Mouse (Mus musculus) 416B (cell line): ENCODE measurements around the gene Tarbp2.

ENCODE experiments used
- DNase-seq: peaks from one replicate; pipeline ENCODE4 v3.0.0; 2011; ENCODE audit warnings: low read depth

Gene Tarbp2

DNA sequence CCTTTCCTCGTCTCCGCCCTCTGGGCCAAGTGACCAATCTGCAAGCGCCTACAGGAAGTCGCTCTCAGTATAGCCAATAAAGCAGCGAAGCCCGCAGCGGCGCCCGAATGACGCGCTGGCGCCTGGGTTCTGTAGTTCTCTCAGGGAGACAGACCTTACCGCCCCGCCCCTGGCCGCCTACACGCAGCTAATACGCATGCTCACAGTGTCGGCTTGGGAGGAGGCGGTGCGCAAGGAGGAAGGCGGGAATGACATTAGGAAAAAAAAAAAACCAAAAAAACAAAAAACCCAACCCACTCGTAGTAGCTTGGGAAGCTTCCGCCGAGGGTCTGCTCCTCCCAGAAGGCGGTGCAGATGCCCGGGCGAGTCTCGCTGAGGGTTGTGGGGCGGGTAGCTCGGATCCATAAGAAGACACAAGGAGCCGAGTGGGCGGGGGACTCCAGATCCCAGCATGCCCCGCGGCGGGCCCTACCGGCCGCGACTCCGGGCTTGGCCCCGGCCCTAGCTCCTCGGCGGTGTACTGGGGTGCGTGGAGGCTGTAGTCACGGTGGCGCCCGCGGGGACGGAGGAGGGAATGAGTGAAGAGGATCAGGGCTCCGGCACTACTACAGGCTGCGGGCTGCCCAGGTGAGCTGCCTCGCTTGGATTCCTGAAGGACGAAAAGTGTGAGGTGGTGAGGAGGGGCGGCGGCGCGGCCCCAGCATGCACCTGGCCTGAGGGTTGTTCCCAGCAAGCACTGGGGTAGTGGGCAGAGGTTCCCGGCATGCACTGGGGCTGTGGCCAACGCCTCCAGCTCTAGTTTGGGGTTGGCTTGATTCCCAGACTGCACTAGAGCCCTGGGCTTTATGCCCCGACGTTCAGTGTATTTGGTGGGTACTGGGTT lies at the start of gene Tarbp2:
Gene Tarbp2, plus strand, starts transcription at position 217 of the 883 bp plus-strand sequence.
- peak; percentile 100 for DNase-seq

DNA sequence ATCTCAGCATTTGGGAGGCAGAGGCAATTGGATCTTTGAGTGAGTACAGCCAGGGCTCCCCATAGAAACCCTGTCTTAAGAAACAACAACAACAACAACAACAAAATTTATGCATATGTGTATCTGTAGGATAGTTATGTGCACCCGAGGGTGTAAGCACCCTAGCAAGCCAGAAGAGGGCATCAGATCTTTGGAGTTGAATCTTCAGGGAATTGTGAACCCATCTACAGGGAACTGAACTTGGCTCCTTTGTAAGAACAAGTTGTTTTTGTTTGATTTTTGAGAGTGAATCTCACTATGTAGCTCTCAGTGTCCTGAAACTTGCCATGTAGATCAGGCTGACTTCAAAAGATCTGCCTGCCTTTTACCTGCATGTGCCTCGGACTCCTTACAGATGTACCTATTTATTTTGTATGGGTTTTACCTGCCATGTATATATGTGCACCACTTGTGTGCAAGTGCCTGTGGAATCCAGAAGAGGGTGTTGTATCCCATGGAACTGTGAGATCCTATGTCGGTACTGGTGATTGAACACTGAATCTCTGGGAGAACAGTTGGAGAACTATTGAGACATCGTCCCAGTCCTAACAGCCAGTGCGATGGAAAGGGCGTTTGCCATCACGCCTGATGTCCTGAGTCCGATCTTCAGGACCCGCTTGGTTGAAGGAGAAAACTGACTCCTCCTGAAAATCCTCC lies 49.2 kb upstream of the Tarbp2 start:
- DNase-seq = no peak

DNA sequence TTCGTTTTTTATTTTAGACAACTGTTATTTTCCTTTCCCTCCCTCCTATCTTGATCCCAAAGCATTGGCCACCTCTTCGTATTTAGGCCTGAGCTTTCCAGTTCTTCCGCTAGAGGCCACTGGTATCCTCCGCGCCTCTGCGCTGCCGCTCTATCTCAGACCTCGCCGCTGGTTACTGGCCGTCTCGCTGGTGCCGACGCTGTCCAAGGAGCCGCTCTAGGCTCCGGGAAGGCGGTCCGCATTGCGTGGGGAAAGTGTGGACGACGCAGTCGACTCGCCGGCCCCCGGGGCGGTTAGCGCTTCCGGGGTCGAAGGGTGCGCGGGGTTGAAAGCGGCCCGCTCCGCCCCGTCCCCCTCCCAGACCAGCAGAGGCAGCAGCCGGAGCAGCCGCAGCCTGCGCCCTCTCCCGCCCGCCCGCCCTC lies 47.8 kb upstream of the Tarbp2 start, which contains the start of gene Pcbp2:
Gene Pcbp2, plus strand, starts transcription at position 357 of the 422 bp plus-strand sequence.
- peak; percentile 98 for DNase-seq

DNA sequence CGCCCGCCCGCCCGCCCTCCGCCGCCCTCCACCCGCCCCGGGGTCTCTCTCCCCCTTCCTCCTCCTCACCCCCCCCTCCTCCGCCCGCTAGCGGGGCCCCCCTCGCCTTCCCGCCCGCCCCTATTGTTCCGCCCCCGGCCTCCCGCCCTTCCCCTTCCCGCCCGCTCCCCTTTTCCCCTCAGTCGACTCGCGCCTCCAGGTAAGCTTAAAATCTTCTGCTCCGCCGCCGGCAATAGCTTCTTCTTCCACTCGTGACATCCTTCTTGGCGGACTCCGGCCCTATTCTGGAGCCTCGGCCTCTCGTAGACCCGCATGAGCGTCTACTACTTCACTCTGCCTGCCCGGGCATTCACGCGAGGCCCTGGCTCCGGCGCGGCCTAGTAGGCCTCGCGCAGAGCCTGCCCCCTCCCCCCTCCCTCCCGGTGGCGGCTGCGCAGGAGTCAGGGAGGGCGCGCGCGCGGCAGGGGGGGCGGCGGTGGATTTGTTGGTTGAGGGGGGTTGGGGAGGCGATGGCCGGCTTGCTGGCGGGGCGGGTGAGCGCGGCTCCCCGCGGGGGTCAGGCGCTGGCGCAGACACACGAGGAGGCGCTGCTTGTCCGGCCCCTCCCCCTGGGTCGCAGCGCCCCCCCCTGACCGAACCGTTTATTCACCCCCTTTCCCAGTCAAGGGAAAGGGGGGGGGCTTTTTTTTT lies 47.2 kb upstream of the Tarbp2 start:
- peak; percentile 84 for DNase-seq

DNA sequence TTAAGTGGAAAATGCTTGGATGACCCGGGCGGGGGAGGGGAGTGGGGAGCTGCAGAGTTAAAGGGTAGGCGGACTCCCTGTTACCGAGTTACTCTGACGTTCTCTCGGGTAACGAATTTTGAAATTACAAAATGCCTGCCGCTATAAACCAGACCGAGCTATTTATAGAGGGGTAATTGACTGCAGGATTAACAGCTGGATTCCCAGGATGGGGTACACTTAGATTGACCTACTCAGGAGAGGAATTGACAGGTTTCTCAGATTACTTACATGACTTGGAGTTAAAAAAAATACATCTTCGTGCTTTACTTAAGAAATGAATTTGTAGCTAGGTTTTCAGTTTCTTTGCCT lies 46.7 kb upstream of the Tarbp2 start:
- no peak for DNase-seq

DNA sequence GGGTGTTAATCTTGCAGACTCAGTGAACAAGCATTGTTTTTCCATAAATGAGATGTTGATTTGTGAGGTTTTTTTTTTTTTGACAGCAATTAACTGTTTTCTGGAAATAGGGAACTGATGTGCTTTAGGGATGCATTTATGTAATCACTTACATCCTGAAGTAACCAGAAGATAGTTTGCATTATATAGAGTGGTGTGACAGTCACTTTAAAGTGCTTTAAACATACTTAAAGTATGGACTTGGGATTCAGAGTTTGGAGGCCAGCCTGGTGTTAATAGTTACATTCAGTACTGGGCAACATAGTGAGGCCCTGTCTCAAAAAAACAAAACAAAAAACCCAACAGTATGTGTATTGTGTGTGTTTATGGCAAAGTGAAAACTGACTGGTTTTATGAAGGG lies 46.3 kb upstream of the Tarbp2 start:
- peak; percentile 31 for DNase-seq

DNA sequence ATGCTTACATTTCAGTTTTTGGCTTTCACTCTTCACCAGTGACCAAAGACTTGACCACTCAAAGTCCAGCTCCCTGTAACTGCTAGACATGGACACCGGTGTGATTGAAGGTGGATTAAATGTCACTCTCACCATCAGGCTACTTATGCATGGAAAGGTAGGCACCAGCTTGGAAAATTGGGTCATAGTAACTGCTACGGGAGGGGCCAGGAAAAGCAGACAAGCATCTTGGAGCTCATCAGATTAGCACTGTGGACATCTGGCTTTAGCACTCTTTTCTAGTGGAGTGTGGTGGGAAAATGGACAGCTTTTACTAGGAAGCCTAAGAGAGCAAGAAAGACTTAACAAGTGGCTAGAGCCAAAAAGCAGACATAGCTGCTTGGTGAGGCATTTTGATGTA lies 44.7 kb upstream of the Tarbp2 start:
- DNase-seq = no peak

DNA sequence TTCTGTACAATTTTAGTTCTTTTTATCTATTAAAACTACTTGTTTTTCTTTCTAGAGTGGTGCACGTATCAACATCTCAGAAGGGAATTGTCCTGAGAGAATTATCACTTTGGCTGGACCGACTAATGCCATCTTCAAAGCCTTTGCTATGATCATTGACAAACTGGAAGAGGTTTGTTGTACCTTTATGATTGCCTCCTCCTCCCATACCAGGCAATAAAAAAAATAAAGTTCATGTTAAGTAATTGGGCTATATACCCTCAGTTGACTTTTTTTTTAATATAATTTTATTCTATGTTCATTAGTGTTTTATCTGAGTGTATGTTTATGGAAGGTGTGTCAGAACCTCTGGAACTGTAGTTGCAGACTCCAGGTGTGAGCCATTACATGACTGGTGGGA lies 43.5 kb upstream of the Tarbp2 start:
- no peak for DNase-seq

DNA sequence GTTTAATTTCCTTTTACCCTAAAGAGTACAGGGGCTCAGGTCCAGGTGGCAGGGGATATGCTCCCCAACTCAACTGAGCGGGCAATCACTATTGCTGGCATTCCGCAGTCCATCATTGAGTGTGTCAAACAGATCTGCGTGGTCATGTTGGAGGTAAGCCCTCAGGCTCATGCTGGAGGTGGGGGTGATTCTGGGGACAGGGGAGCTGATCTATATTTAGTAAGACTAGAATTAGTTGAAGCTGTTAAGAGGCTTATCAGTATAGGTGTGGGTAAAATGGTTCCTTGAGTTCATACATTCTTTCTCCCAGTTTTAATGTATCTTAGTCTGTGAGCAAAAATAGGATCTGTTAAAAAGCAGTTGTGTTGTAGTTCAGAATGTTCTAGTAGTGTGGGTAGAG lies 34.9 kb upstream of the Tarbp2 start:
- no peak for DNase-seq

DNA sequence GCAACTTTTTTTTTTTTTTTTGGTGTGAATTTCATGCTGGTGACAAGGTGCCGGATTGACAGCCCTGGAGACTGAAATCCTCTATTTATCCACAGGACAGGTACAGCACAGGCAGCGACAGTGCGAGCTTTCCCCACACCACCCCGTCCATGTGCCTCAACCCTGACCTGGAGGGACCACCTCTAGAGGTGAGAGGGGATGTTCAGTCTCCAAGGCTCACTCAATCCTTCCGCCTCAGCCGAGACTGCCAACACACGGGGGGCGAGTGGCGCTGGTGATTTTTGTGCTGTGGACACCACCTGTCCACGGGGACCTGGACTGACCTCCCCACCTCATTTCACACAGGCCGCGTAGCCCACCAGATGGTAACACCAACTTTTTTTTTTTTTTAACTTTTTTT lies 32.1 kb upstream of the Tarbp2 start:
- DNase-seq = no peak

DNA sequence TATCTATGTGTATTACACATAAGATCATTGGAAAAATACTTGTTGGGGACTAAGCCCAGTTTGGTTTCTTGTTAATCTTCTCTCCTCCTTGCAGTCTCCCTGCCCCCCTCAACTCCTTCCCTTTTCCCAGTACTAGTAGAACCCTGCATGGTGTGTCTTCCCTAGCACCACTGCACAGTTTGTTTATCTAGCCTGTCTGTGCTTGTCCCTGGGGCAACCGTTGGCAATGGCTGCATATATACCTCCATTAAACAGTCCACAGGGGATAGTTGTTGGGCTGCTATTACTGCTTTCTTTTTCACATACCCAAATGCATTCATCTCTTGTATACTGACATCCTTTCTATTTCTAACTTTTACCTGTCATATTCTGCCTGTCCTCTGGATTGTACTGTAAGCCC lies 30.3 kb upstream of the Tarbp2 start:
- DNase-seq = no peak

DNA sequence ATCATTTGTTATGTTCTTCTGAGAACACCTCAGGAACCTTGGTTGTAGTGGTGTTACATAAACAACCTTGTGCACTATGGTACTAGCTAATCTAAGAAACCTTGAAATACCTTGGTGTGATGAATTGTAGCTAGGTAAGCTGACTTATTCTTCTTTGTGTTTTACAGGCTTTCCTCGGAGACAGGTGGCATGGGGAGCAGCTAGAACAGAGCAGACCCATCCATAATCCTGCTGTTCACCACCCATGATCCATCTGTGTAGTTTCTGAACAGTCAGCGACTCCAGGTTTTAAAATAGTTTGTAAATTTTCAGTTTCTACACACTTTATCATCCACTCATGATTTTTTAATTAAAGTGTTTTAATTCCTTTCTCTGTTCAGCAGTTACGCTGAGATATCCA lies 19.7 kb upstream of the Tarbp2 start:
- DNase-seq = no peak

DNA sequence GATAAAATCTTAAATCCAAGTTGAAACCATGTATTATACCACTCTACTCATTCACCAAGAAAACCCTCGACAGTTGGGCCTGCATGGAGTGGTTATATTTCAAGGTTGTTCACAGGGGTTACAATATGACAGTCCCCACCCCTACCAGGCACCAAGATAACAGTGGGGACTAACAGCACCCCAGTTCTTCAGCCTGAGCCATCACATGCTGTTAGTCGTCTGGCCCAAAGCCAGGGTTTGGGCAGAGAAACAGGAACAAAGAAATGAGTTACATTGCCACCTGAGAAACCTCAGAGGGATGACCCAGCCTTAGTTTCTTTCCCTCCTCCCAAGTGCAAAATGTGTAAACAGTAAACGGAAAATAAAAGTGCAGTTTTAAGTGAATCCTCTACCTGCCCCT lies 18.6 kb upstream of the Tarbp2 start:
- DNase-seq = peak; percentile 40

DNA sequence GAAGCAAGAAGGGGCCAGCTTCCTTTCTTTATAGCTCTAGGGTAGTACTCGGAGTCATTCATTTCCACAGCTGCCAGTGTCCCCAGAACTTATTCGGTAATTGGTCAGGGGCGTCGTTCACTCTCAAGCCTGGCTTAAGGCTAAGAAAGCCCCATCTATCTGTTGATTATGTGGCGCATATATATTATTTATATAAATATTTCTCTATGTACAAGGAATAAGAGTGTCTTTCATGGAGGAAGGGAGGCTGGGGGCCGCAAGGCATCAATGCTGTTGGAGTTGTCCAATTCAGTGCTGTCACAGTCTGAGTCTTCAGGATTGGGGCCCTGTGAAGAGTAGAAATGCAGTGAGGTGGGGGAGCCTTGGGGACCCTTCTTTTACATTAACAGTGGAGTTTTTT lies 18.1 kb upstream of the Tarbp2 start:
- DNase-seq = no peak

DNA sequence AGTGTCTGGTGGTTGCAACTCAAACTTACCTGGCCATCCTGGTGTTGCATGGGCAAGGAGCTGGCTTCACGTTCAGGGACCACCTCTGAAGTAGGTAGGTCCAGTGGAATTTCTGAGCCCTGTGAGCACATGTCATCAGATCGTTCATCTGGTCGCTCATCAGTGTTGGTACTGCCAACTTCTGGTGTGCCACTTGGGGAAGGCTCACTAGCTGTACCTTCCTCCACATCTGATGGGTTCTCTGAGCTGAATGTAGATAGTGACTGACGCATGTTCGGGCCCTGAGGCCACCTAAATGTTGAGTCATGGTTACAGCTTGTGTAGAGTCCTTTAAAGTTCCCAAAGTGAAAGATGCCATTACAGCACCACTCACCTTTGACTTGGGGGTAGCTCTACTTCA lies 17.5 kb upstream of the Tarbp2 start:
- no peak for DNase-seq

DNA sequence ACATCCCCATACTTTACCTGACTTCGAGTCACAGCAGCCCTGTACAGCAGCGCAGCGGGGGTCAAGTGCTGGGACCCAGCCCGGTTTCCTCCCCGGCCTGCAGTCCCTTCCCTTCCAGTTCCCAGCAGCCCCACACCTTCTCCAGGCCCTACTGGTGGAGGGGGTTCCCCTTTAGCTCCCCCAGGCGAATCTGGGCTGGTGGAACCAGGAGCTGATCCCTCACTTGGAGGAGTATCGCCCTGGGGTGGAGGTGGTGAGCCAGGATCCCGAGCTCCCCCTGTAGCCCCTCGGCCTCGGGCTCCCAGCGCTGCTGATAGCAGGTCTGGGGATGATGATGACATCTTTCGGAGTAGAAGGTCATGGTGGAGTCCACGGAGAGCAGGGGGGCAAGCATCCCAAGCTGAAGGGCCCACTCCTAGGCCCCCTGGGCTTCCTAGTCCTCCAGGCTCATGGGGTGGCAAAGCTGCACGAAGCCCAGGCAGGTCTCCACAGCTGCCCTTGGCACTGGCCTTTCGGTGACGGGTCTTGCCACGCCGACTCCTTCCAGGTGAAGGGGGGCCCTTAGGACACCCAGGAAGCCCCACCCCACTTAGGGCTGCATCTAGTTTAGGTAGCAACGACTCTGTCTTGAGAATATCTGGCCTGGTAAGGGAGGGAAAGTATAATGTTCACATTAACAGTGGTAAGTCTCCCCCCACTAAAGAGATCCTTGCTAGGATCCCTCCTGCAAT lies 16.7 kb upstream of the Tarbp2 start:
- DNase-seq = no peak

DNA sequence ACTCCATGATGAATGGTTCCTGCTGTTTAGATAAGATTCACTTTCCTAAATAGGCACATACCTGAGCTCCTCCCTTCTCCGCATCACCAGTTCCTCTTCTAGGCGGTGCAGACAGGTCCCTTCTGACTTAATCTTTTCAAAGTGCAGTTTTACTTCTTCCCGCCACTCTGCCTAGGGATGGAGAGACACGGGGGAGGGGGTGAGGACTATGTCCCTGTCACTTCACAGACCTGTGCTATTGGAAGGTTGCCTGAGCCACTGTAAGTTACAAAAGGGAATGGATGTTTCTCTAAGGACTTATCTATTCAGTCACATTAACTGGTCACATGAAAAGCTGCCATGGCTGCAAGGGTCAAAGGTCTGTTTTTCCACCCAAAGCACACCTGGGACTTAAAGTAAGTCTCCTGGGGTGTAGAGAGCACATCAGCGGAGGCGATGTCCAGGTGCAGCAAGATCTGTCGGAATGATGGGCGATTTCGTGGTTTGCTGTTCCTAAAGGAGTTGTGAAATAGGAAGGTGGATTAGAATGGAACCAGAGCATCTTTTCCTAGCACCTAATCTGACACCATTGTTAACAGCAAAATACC lies 15.6 kb upstream of the Tarbp2 start:
- DNase-seq = no peak

DNA sequence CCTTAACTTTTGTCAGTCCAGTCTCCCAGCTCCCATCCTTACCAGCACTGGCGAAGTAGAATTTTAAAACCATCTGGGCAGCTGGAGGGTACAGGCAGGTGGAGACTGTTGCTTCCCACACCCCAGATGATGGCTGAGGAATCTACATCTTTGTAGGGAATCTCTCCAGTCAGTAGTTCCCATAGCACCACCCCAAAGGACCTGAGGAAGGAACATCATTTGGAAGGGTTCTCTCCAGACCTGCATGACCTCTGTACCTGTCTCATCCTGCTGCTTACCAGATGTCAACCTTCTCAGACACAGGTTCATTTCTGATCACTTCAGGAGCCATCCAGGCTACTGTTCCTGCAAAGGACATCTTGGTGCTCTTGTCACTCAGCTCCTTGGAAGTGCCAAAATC lies 14.5 kb upstream of the Tarbp2 start, which contains the start of gene Gm10337:
Gene Gm10337, plus strand, starts transcription at position 276 of the 400 bp plus-strand sequence.
- DNase-seq = no peak

DNA sequence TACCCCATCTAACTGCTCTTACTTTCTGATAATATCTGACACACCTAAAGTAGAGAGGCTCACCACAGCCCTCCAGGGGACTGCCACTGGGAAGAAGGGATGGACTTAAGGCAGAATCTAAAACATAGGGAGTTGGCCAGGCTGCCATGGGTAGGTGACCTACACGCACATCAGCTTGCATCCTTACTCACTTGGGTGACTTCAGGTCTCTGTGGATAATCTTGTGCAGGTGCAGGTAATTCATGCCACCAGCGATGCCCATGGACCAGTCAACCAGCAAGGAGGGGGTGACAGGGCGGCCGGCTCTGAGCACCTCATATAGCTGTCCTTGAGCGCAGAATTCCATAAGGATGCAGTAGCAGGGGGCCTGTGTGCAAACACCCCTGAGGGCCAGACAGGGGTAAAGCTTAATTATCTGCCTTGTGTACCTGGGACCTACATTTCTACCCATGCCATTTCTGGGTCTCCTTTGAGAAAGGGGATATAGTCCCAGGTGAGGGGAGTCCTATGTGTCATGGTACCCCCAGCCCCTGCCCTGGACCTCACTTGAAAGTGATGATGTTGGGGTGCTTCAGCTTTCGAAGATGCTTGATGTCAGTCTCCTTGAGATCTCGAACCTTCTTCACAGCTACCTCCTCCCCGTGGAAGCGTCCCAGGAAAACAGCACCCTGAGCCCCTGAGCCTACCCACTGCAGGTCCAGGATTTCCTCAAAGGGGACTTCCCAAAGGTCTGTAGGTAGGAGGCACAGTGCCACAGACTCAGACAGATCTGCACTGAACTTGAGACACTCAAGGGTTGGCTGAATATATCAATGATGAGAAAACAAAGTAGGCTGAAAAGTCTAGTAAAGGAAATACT lies 13.8 kb upstream of the Tarbp2 start:
- DNase-seq = no peak

DNA sequence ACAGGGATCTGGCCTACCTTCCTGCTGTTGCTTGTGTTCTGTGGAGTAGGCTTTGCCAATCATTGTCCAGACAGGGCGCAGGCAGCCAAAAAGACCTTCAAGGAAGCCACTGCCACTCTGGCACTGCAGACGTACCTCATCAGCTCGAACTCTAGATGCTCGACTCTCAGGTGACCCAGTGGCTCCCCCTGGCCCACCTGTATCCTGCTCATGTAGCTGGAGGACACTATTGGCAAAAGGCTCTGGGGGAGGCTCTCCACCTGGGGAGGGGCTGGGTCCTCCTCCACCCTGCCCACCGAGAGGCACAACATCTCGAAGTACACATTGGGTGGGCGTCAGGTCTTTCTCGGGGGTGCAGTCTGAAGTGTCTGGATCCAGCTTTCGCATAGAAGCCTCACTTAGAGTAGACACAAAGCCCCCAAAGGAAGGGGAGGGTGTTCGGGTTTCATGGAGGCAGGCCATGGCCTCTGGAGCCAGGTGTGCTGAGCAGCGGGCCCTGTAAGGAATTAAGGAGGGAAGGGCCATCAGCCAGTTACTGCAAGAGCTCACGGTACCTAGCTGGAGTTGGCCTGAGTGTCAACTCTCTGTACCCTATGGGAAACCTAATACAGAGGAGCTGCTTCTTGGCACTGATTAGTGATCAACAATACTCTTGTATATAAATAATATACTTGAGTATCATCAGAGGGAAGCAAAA lies 12.8 kb upstream of the Tarbp2 start:
- DNase-seq = no peak
